8 mouse cellular contexts compared by ENCODE assay signal in genomic region chr3:101379789-101380188, GRCm38 (mm10). TPM values are rescaled to one million over a fixed set of nuclear protein-coding genes. Genes with fewer than 3 reads are reported as not detected.
DNase-seq lines count a peak whose midpoint lies in the region; ATAC-seq and TF ChIP-seq lines count a peak whose summit lies in the region.

No protein-coding gene starts in this region.

- H3K36me3 ChIP-seq in forebrain, postnatal 0 days (ENCODE audit: insufficient read depth), result no peaks in the 10 kb centered on the region
- H3K36me3 ChIP-seq in hindbrain, embryonic 11.5 days (ENCODE audit: control insufficient read depth, insufficient read depth, low read length), result no peaks in the 10 kb centered on the region
- no peaks in the 10 kb centered on the region; the same call in 1 of the 2 replicates for H3K36me3 ChIP-seq in limb, embryonic 11.5 days (ENCODE audit: control insufficient read depth, insufficient read depth, low read length)

- peak; percentile 57 for DNase-seq in testis, postnatal 10 days (ENCODE audit: low spot score)
- no peak for DNase-seq in testis, postnatal 14 days (ENCODE audit: low spot score)
- DNase-seq in forebrain, postnatal 0 days, result no peak
- DNase-seq in hindbrain, embryonic 11.5 days (ENCODE audit: low spot score), result no peak
- no peak for DNase-seq in limb, embryonic 11.5 days (ENCODE audit: low spot score)
- DNase-seq in right cerebral cortex, postnatal 10 days (ENCODE audit: low spot score in 2 of 2), result peak; percentile 75 to 79
- DNase-seq in B cell, adult 2 months, result no peak
- DNase-seq in urinary bladder, postnatal 4 days (ENCODE audit: low spot score in 2 of 2), result no peak

- no peaks in the 10 kb centered on the region for H3K9me3 ChIP-seq in forebrain, postnatal 0 days (ENCODE audit: low read length)
- H3K9me3 ChIP-seq in hindbrain, embryonic 11.5 days (ENCODE audit: control insufficient read depth, low read length), result no peaks in the 10 kb centered on the region
- no peaks in the 10 kb centered on the region for H3K9me3 ChIP-seq in limb, embryonic 11.5 days (ENCODE audit: control insufficient read depth, low read length)

- H3K9ac ChIP-seq in forebrain, postnatal 0 days, result peak overlapping the region; percentile 49
- no peak overlapping the region for H3K9ac ChIP-seq in hindbrain, embryonic 11.5 days (ENCODE audit: low read depth, low read length)
- H3K9ac ChIP-seq in limb, embryonic 11.5 days (ENCODE audit: low read length), result peak overlapping the region; percentile 55

- TF ChIP-seq CTCF in forebrain, postnatal 0 days (IDR thresholded peaks at IDR 0.05; ENCODE audit: low read depth), result no peak

- H3K4me3 ChIP-seq in forebrain, postnatal 0 days (ENCODE audit: low read depth, low read length), result peak overlapping the region; percentile 81
- no peak overlapping the region; the same call in 1 of the 2 replicates for H3K4me3 ChIP-seq in hindbrain, embryonic 11.5 days (ENCODE audit: low read depth, low read length)
- peak overlapping the region; percentile 89 for H3K4me3 ChIP-seq in limb, embryonic 11.5 days (ENCODE audit: low read depth, low read length)

- H3K4me1 ChIP-seq in forebrain, postnatal 0 days (ENCODE audit: insufficient read depth), result peaks cover 36% of the 10 kb centered on the region
- peaks cover 5% of the 10 kb centered on the region for H3K4me1 ChIP-seq in hindbrain, embryonic 11.5 days (replicated peaks; ENCODE audit: control insufficient read depth, insufficient read depth, low read length)
- peaks cover 55% of the 10 kb centered on the region for H3K4me1 ChIP-seq in limb, embryonic 11.5 days (ENCODE audit: control insufficient read depth, insufficient read depth, low read length)

- H3K27ac ChIP-seq in forebrain, postnatal 0 days (ENCODE audit: low read depth, low read length), result no peak overlapping the region
- H3K27ac ChIP-seq in hindbrain, embryonic 11.5 days (ENCODE audit: low read depth, low read length), result no peak overlapping the region
- H3K27ac ChIP-seq in limb, embryonic 11.5 days (replicated peaks; ENCODE audit: low read depth, low read length), result no peak overlapping the region

- peak overlapping the region; percentile 81 for H3K4me2 ChIP-seq in forebrain, postnatal 0 days (ENCODE audit: low read depth)
- H3K4me2 ChIP-seq in hindbrain, embryonic 11.5 days (replicated peaks; ENCODE audit: low read depth, low read length), result peak overlapping the region; percentile 29
- peak overlapping the region; percentile 85 for H3K4me2 ChIP-seq in limb, embryonic 11.5 days (ENCODE audit: low read depth, severe bottlenecking)

- no peaks in the 10 kb centered on the region for H3K27me3 ChIP-seq in forebrain, postnatal 0 days (ENCODE audit: insufficient read depth, low read length)
- H3K27me3 ChIP-seq in hindbrain, embryonic 11.5 days (ENCODE audit: control insufficient read depth, insufficient read depth, low read length), result no peaks in the 10 kb centered on the region
- H3K27me3 ChIP-seq in limb, embryonic 11.5 days (ENCODE audit: control insufficient read depth, insufficient read depth, low read length), result no peaks in the 10 kb centered on the region

- peak; percentile 44 for ATAC-seq in forebrain, postnatal 0 days
- no peak for ATAC-seq in hindbrain, embryonic 11.5 days (ENCODE audit: low FRiP score)
- no peak for ATAC-seq in limb, embryonic 11.5 days (ENCODE audit: insufficient number of reproducible peaks, low FRiP score, low TSS enrichment, low read depth)

- 11% methylated on average over 4 of the region's 4 CpGs for WGBS in forebrain, postnatal 0 days
- WGBS in hindbrain, embryonic 11.5 days, result 21% methylated on average over 4 of the region's 4 CpGs
- WGBS in limb, embryonic 11.5 days, result 16% methylated on average over 4 of the region's 4 CpGs

RNA-seq across cellular contexts. Expression of gene Igsf3, which starts 2.9 kb away (rescaled TPM):
- total RNA-seq in forebrain, postnatal 0 days (2014; rRNA removed), result 54.8 and 74.0 TPM in 2 replicates
- 59.9 and 77.0 TPM in 2 replicates for polyA plus RNA-seq in forebrain, postnatal 0 days (2015; fragmentation: Nextera tagmentation; extraction: Ambion mirVana)
- polyA plus RNA-seq in hindbrain, embryonic 11.5 days (2014; fragmentation: Nextera tagmentation; extraction: Ambion mirVana), result 23.8 and 27.6 TPM in 2 replicates
- polyA plus RNA-seq in limb, embryonic 11.5 days (2014; fragmentation: Nextera tagmentation; extraction: Ambion mirVana), result 57.5 and 60.1 TPM in 2 replicates

Comparison
In these comparisons a context has a peak if more than half of its experiments do, and no peak if none do; other contexts are left out.
1. DNase-seq: peak in testis, postnatal 10 days (single experiment) and right cerebral cortex, postnatal 10 days (2 of 2); none in testis, postnatal 14 days (single experiment), forebrain, postnatal 0 days (single experiment), hindbrain, embryonic 11.5 days (single experiment), limb, embryonic 11.5 days (single experiment), B cell, adult 2 months (0 of 2) and urinary bladder, postnatal 4 days (0 of 2).
2. H3K4me2 ChIP-seq: peak in every context shown above with its lines; median percentile 85 in limb, embryonic 11.5 days; 81 in forebrain, postnatal 0 days; 29 in hindbrain, embryonic 11.5 days.